Mouse (Mus musculus): ENCODE data around the gene Zfp839.

Zfp839 gene

GRCm38 (mm10) chr12:110875351-110875750 is 25.3 kb downstream of the Zfp839 start:
- DNase-seq (ENCODE audit: low spot score) = no peak

- no peak for DNase-seq (ENCODE audit: low spot score)
These were observed 32.2 kb downstream of the Zfp839 start for GRCm38 (mm10) chr12:110882291-110882690.

GRCm38 (mm10) chr12:110885251-110885650 is 35.2 kb downstream of the Zfp839 start:
- no peak for DNase-seq (ENCODE audit: low spot score)

GRCm38 (mm10) chr12:110888106-110888505 is 38.1 kb downstream of the Zfp839 start:
- DNase-seq (ENCODE audit: low spot score) = peak; percentile 3

- no peak for DNase-seq (ENCODE audit: low spot score)
These were observed 38.6 kb downstream of the Zfp839 start for GRCm38 (mm10) chr12:110888606-110889005.

- DNase-seq (ENCODE audit: low spot score) = peak; percentile 98
These were observed 39.3 kb downstream of the Zfp839 start, which contains the start of the genes Cinp and Tecpr2 for GRCm38 (mm10) chr12:110889036-110890020. Gene Cinp, minus strand, starts transcription at chr12:110889145. Gene Tecpr2, plus strand, starts transcription at chr12:110889264.

GRCm38 (mm10) chr12:110891887-110892286 is 41.8 kb downstream of the Zfp839 start:
- DNase-seq (ENCODE audit: low spot score) = no peak

- no peak for DNase-seq (ENCODE audit: low spot score)
These were observed 52.1 kb downstream of the Zfp839 start for GRCm38 (mm10) chr12:110902106-110902505.

GRCm38 (mm10) chr12:110903536-110903935 is 53.5 kb downstream of the Zfp839 start:
- DNase-seq (ENCODE audit: low spot score) = no peak

GRCm38 (mm10) chr12:110907845-110908244 is 57.8 kb downstream of the Zfp839 start:
- DNase-seq (ENCODE audit: low spot score) = no peak

GRCm38 (mm10) chr12:110909962-110910361 is 59.9 kb downstream of the Zfp839 start:
- no peak for DNase-seq (ENCODE audit: low spot score)

GRCm38 (mm10) chr12:110915761-110916160 is 65.7 kb downstream of the Zfp839 start:
- DNase-seq (ENCODE audit: low spot score) = no peak
